Mouse (Mus musculus) activated CD4-positive, CD25-positive, alpha-beta regulatory T cell (primary cell): ENCODE data around the gene Vmn1r170. TPM values are rescaled to one million over a fixed set of nuclear protein-coding genes. Genes with fewer than 3 reads are reported as not detected.

ENCODE experiments used
- polyA plus RNA-seq, 2 experiments: library from polyadenylated mRNA; unstranded; fragments of 100-300 nt; shearing (Covaris generic); gene quantifications; one replicate each; pipeline ENCODE4 v1.2.1; 2017

The Vmn1r170 gene
- not detected for polyA plus RNA-seq

GRCm38 (mm10) chr7:23605875-23606274, at the start of gene Vmn1r170:
Gene Vmn1r170, plus strand, starts transcription at chr7:23606175.

GRCm38 (mm10) chr7:23575226-23575625, 30.7 kb upstream of the Vmn1r170 start, which contains the start of gene Vmn1r169:
Gene Vmn1r169, plus strand, starts transcription at chr7:23575526.

GRCm38 (mm10) chr7:23630422-23630821, 24.4 kb downstream of the Vmn1r170 start, which contains the start of gene Vmn1r171:
Gene Vmn1r171, plus strand, starts transcription at chr7:23630722.

Other genes starting within 250 kb of the Vmn1r170 start
- gene Nlrp5, start 220.3 kb upstream of the Vmn1r170 start, polyA plus RNA-seq: not detected
- not detected for gene Vmn1r167, start 99.0 kb upstream of the Vmn1r170 start, polyA plus RNA-seq
- not detected for gene Vmn1r168, start 66.4 kb upstream of the Vmn1r170 start, polyA plus RNA-seq
- under 1 TPM in 1 of 2 experiments, not detected in 1; 0.12 TPM for gene Vmn1r169, start 30.6 kb upstream of the Vmn1r170 start, polyA plus RNA-seq
- not detected for gene Vmn1r171, start 24.5 kb downstream of the Vmn1r170 start, polyA plus RNA-seq
- gene Vmn1r172, start 52.1 kb downstream of the Vmn1r170 start, polyA plus RNA-seq: not detected
- not detected for gene Vmn1r173, start 94.5 kb downstream of the Vmn1r170 start, polyA plus RNA-seq
- under 1 TPM in 1 of 2 experiments, not detected in 1; 0.15 TPM for gene Vmn1r174, start 146.1 kb downstream of the Vmn1r170 start, polyA plus RNA-seq
- not detected for gene Vmn1r175, start 204.5 kb downstream of the Vmn1r170 start, polyA plus RNA-seq
- gene Vmn1r176, start 231.2 kb downstream of the Vmn1r170 start, polyA plus RNA-seq: not detected